Mouse (Mus musculus) CD4-positive helper T cell, adult 2 months (primary cell): Measurements from ENCODE around the gene Fam168a.
A peak's percentile ranks its signal among the peaks of the same experiment; 100 is the strongest.

Experiments used
- DNase-seq: peaks from one replicate; pipeline ENCODE4 v3.0.0-alpha.2; 2012; ENCODE audit warnings: low read depth, missing footprints, low spot score

Gene Fam168a

DNA sequence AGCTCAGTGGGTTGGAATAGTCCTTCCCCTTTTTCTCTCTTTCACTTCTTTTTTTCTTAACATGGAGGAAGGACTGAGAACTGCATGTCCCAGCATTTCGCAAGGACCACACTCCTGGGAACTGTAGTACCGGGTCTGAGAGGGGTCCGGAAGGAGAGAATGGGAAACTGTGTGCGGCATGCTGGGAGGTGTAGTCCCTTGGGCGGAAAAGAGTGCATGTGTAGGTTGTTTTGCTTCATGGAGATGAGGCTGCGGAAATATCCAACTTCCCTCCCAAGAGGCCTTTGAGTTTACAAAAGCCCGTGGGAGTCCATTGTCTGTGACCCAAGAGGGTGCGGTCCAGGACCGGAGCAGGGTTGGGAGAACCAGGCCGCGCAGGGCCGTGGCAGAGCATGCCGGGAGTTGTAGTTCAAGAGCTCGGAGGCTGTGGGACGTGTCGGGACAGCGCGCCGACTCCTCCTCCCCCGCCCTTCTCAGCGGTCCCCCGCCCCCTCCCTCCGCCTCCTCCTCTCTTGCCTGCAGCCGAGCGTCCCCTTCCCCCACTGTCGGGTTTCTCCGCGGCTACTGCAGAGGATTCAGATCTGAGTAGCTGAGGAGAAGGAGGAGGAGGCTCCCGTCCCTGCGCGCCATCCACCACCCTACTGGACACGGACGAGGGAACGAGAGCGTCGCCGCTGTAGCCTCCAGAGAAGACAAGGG, at the start of gene Fam168a:
Fam168a (plus strand) TSS at position 493 of the 699 bp plus-strand sequence.
- DNase-seq = peak; percentile 93

- DNase-seq = no peak
Measured at GRCm38 (mm10) chr7:100656739-100657138, 49.7 kb upstream of the Fam168a start.

DNA sequence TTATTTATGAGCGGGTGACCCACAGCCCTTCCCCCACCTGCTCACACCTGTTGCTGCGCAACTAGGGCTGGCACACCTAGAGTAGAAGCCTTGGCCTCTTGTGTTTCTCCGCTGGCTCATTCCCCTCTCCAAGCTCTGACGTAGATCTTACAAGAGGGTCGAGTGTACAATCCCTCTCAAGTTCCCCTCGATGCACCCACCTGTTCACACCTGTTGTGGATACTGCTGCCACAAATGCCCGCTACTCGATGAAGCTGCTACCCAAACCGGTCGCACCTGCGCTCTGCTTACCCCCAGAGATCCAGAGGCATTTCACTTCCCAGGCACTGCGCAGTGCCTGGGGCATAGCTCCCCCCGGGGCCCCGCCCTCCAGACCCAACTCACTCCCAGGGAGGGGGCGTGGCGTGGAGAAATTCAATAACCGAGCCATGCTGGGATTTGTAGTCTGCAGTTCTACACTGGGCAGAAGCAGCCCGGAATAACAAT, 48.3 kb upstream of the Fam168a start:
- no peak for DNase-seq

DNA sequence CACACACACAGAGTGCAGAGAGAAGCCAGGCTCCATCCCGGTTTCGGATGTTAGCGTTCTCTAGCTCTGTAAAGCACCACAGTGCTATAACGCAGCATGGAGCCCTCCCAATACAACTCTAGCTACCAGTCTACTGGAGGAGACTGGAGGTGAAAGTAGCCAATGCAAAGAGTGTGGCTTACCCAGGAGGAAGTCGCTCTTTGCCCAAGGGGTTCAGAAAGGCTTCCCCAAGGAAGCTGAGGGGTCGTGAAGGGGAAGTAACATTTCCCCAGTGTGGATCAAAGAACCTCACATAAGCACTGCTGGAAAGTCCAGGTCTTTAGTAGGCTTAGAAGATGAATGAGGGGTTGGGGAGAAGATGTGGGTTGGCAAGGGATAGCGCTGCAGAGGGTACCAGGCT, 45.2 kb upstream of the Fam168a start:
- DNase-seq = no peak

DNA sequence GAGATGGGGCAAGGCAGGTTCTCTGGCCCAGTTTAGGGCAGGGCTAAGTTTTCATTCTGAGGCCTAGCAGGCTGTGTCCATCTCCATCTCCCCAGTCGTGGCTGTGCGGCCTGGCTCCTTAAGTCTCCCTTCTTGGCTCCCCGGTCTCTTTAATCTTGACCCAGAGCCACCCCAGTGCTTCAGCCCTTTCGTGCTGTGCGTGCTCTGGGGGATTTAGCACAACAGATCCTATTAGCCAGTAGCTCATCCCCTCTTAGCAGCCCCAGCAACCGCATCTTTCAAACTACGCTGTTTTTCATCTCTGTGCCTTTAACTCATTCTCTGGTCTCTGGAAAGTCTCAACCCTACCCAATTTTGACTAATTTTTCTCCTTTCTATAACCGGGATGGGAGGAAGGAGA, 44.2 kb upstream of the Fam168a start, which contains the start of gene Plekhb1:
Plekhb1 (minus strand) TSS at position 184 of the 400 bp plus-strand sequence.
- DNase-seq = no peak

DNA sequence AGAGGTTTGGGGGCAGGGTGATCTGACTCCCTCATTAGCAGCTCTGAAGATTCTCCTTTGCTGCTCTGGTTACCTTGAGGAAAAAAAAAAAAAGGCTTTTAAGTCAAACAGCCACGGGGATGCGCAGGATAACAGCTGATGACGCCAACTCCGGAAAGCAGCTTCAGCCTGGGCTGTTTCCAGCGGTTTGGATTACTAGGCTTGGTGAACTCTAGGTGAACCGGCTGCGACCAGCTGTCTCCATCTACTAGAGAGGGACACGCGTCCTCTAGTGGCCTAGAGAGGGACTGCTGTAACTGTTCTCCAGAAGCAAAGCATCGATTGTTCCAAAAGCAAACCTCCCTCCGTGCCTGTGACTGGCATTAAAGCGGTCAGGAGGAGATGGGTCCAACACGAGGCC, 43.2 kb upstream of the Fam168a start:
- DNase-seq = peak; percentile 79

- DNase-seq = no peak
Measured at GRCm38 (mm10) chr7:100663729-100664304, 42.6 kb upstream of the Fam168a start.

- DNase-seq = no peak
Measured at GRCm38 (mm10) chr7:100670646-100671045, 35.8 kb upstream of the Fam168a start.

GRCm38 (mm10) chr7:100673452-100673851, 33.0 kb upstream of the Fam168a start:
- no peak for DNase-seq

GRCm38 (mm10) chr7:100674941-100675340, 31.5 kb upstream of the Fam168a start:
- no peak for DNase-seq

DNA sequence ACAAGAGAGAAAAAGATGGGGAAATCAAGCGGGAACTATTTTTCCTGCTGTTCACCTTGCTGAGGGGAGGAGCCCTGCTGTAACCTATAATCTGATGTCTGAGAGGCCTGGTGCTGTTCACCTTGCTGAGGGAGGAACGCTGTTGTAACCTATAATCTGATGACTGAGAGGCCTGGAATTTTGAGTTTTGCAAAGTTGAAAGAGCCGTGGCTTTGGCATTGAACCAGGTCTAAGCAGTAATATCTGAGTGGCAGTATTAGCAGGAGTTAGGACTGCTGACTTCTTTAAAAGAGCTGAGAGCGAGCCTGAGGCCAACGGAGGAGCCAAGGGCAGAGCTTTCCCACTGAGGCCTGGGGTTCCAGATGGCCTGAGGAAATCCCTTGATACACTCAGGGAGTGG, 28.4 kb upstream of the Fam168a start:
- DNase-seq = no peak

DNA sequence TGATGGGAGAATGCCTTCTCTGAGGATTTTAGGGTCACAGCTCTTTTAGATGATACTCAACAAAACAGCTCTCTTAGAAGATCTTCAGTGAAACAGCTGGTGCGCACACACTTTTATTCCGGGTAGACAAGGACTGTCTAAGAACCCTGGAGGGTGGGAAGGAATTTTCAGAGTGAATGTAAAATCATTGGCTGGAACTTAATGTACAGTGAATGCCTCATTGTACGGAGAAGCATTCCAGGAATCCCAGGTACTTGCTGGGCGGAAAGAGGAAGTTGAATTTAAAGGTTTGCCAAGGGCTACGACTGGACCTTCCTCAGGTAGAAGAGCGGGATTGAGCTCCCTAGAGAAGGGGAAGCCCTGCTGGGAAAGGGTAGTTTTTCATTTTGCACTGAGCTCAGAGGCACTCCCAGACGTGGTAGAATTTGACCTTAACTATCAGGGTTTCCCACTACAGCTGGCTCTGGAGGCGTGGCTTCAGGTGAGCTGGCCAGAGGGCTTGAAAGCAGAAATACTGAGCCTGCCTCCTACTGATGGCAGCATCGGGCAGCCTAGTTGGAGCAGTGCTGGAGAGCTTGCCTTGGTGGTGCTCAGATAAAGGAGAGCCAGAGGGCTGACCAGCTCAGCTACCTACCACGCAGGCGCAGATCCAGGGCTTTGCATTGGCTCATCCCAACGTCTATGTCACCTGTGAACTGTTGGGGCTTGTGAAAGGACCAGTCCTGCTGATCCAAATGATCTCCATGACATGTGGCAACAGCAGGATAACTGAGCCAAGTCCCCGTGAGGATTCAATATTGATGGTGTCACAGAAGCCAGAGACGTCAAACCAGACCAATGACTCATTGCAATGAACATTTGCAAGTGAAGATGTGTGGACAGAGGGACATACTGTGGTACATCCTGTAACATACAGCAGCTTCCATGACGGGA, 27.2 kb upstream of the Fam168a start:
- no peak for DNase-seq

GRCm38 (mm10) chr7:100681132-100681531, 25.3 kb upstream of the Fam168a start:
- DNase-seq = no peak

- no peak for DNase-seq
Measured at GRCm38 (mm10) chr7:100683241-100683640, 23.2 kb upstream of the Fam168a start.

DNA sequence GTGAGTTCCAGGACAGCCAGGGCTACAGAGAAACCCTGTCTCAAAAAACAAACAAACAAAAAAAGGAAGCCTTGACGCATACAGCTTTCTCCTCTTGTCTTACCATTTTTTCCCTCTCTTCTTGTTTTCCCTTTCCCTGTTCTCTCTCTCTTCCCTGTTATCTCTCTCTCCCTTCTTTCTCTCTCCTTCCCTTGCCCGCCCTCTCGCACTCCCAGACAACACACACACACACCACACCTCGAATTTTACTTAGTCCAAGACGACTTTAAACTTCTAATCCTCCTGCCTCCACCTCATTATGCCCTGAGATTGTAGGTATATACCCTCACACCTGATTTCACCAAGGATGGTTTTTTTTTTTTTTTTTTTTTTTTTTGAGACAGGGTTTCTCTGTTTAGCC, 22.4 kb upstream of the Fam168a start:
- DNase-seq = no peak

- DNase-seq = peak; percentile 62
Measured at GRCm38 (mm10) chr7:100684538-100684937, 21.9 kb upstream of the Fam168a start.

DNA sequence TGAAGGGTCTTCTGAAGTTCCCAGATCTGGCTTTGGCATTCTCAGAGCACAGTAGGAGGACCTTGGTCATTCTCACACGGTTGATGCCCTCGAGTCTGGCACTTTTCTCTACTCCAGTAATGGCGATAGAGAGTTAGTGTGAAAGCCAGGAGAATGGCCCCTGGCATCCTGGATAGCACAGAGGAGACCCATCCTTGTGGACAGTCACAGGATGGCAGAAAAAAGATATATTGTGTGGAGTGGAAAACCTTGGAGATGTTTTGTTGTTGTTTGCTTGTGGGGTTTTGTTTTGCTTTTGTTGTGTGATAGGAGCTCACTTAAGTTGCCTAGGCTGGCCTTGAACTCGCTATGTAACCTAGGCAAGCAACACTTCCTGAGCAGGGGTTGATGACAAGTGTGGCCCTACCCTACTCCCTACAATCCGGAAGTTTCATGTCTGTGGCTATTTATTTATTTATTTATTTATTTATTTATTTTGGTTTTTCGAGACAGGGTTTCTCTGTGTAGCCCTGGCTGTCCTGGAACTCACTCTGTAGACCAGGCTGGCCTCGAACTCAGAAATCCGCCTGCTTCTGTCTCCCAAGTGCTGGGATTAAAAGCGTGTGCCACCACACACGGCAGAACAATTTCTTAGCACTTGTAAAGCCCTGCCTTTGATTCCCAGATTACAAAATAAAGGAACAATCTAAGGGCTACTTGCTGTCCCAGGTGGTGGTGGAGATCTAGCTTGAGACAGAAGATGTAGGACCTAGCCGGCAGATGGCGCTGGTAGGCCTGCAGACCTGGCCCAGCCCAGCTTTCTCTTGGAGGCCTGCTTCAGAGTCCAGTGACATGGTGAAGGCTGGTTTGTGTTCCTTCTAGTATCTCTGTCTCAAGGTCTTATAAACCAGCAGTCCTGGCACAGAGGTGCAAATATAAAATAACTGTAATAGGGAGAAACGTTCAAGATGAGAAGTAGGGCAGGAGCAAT, 21.1 kb upstream of the Fam168a start:
- peak; percentile 70 for DNase-seq

- no peak for DNase-seq
Measured at GRCm38 (mm10) chr7:100688471-100688870, 18.0 kb upstream of the Fam168a start.

DNA sequence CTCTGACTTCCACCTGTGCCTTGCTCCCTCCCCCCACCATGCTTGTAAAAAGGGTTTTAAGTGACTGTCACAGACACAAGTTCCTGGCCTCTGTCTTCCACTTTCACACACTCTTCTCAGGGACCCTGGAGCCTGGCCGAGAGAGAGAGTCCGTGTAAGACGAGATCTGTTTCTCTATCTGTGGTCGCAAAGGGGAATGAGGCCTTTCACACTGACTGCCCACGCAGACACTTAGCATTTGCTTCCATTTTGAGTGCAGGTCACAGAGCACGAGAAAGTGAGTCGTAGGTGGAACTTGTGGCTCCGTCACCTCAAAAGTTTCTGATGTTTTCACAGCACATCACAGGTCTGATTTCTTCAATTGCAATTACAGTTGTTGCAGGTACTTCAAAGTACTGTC, 13.2 kb upstream of the Fam168a start:
- DNase-seq = peak; percentile 64

GRCm38 (mm10) chr7:100699771-100700770, 6.4 kb upstream of the Fam168a start:
- peak; percentile 81 for DNase-seq
